ENCODE assay signal across 8 mouse cellular contexts in genomic region chr13:21169121-21169656, GRCm38 (mm10). TPM values are rescaled to one million over a fixed set of nuclear protein-coding genes. Genes with fewer than 3 reads are reported as not detected.
DNase-seq lines count a peak whose midpoint lies in the region; ATAC-seq and TF ChIP-seq lines count a peak whose summit lies in the region.

No protein-coding gene starts in this region.

- TF ChIP-seq CTCF in liver, embryonic 14.5 days (IDR thresholded peaks at IDR 0.05; ENCODE audit: low read depth) = no peak

- no peak for ATAC-seq in heart, embryonic 14.5 days (ENCODE audit: insufficient number of reproducible peaks, insufficient read depth, low FRiP score, low read depth)
- no peak for ATAC-seq in liver, embryonic 14.5 days (ENCODE audit: insufficient read depth)

- H3K27ac ChIP-seq in heart, embryonic 14.5 days (replicated peaks in 1 of 2; ENCODE audit: control insufficient read depth in 1 of 2, insufficient read depth in 1 of 2, low read depth in 2 of 2, low read length in 2 of 2) = 0 out of 4 replicates have a peak overlapping the region, but pooled peaks of 1 of the 2 experiments have one; percentile 56
- peak overlapping the region; percentile 83 for H3K27ac ChIP-seq in liver, embryonic 14.5 days

- peak overlapping the region; percentile 95 for H3K4me2 ChIP-seq in heart, embryonic 14.5 days (ENCODE audit: low read length)
- peak overlapping the region; percentile 99 for H3K4me2 ChIP-seq in liver, embryonic 14.5 days (ENCODE audit: low read depth)

- H3K4me3 ChIP-seq in heart, embryonic 14.5 days (ENCODE audit: control insufficient read depth in 1 of 2, insufficient read depth in 1 of 2, low read depth in 1 of 2, low read length in 2 of 2) = peak overlapping the region; percentile 57 to 64; a peak in 3 of 4 replicates
- peak overlapping the region; percentile 77 to 98 for H3K4me3 ChIP-seq in liver, embryonic 14.5 days (ENCODE audit: insufficient read depth in 1 of 2, low read depth in 2 of 2, low read length in 2 of 2)

- H3K4me1 ChIP-seq in heart, embryonic 14.5 days (ENCODE audit: control insufficient read depth in 2 of 2, insufficient read depth in 2 of 2, low read length in 2 of 2) = peaks cover 3 to 15% of the 10 kb centered on the region in 2 experiments; a peak in 1 of 4 replicates
- H3K4me1 ChIP-seq in liver, embryonic 14.5 days (replicated peaks; ENCODE audit: control insufficient read depth in 2 of 2, insufficient read depth in 2 of 2, low read length in 1 of 2) = peaks cover 8 to 19% of the 10 kb centered on the region in 2 experiments

- H3K27me3 ChIP-seq in heart, embryonic 14.5 days (ENCODE audit: control insufficient read depth, insufficient read depth, low read length) = no peaks in the 10 kb centered on the region
- no peaks in the 10 kb centered on the region; the same call in 1 of the 2 replicates for H3K27me3 ChIP-seq in liver, embryonic 14.5 days (ENCODE audit: control insufficient read depth, insufficient read depth, low read length)

- peak overlapping the region; percentile 52 for H3K9ac ChIP-seq in heart, embryonic 14.5 days (ENCODE audit: low read length)
- H3K9ac ChIP-seq in liver, embryonic 14.5 days (replicated peaks) = peak overlapping the region; percentile 81

- peak; percentile 14 for DNase-seq in kidney, adult 18-20 months
- DNase-seq in kidney, adult 11 months = no peak
- peak; percentile 35 for DNase-seq in R1 (ENCODE audit: low read depth, low spot score)
- no peak for DNase-seq in liver, embryonic 14.5 days (ENCODE audit: low read depth in 3 of 3, low spot score in 3 of 3)
- DNase-seq in retina, postnatal 1 day = no peak
- no peak for DNase-seq in right cerebral cortex, postnatal 14 days
- DNase-seq in gastrocnemius, postnatal 4 days (ENCODE audit: low spot score in 2 of 2) = no peak

- WGBS in heart, embryonic 14.5 days = 2% methylated on average over 14 of the region's 14 CpGs
- WGBS in liver, embryonic 14.5 days (ENCODE audit: insufficient replicate concordance) = under 1% methylated on average over 14 of the region's 14 CpGs

- TF ChIP-seq EP300 in liver, embryonic 14.5 days (IDR thresholded peaks at IDR 0.05; ENCODE audit: low read depth) = no peak

- H3K36me3 ChIP-seq in heart, embryonic 14.5 days (ENCODE audit: control insufficient read depth, insufficient read depth, low read length) = no peaks in the 10 kb centered on the region
- H3K36me3 ChIP-seq in liver, embryonic 14.5 days (replicated peaks; ENCODE audit: control insufficient read depth, insufficient read depth, low read depth) = no peaks in the 10 kb centered on the region

- H3K9me3 ChIP-seq in heart, embryonic 14.5 days (ENCODE audit: control insufficient read depth, low read length) = no peaks in the 10 kb centered on the region
- no peaks in the 10 kb centered on the region for H3K9me3 ChIP-seq in liver, embryonic 14.5 days (ENCODE audit: control insufficient read depth, low read length)

RNA-seq across cellular contexts. Expression of gene Trim27, which starts 10.1 kb away (rescaled TPM):
- polyA plus RNA-seq in heart, embryonic 14.5 days (2014; fragmentation: Nextera tagmentation; extraction: Ambion mirVana) = 71.9 and 80.1 TPM in 2 replicates
- 28.0 and 36.9 TPM in 2 replicates for polyA plus RNA-seq in liver, embryonic 14.5 days (2012; rRNA removed)
- polyA plus RNA-seq in liver, embryonic 14.5 days (2014; fragmentation: Nextera tagmentation; extraction: Ambion mirVana) = 50.9 and 56.1 TPM in 2 replicates
- total RNA-seq in gastrocnemius, postnatal 4 days (2021) = 10 to 100 TPM; 46.7 to 48.8 TPM

RNA-seq across cellular contexts. Expression of gene Olfr1368, which starts 23.5 kb away (rescaled TPM):
- polyA plus RNA-seq in heart, embryonic 14.5 days (2014; fragmentation: Nextera tagmentation; extraction: Ambion mirVana) = not detected in 2 replicates
- not detected in 2 replicates for polyA plus RNA-seq in liver, embryonic 14.5 days (2012; rRNA removed)
- not detected in 2 replicates for polyA plus RNA-seq in liver, embryonic 14.5 days (2014; fragmentation: Nextera tagmentation; extraction: Ambion mirVana)
- not detected for total RNA-seq in gastrocnemius, postnatal 4 days (2021)

RNA-seq across cellular contexts. Expression of gene Olfr263, which starts 39.8 kb away (rescaled TPM):
- not detected in 2 replicates for polyA plus RNA-seq in heart, embryonic 14.5 days (2014; fragmentation: Nextera tagmentation; extraction: Ambion mirVana)
- polyA plus RNA-seq in liver, embryonic 14.5 days (2012; rRNA removed) = not detected in 2 replicates
- not detected in 2 replicates for polyA plus RNA-seq in liver, embryonic 14.5 days (2014; fragmentation: Nextera tagmentation; extraction: Ambion mirVana)
- not detected for total RNA-seq in gastrocnemius, postnatal 4 days (2021)

RNA-seq across cellular contexts. Expression of gene Olfr1369-ps1, which starts 57.9 kb away (rescaled TPM):
- polyA plus RNA-seq in heart, embryonic 14.5 days (2014; fragmentation: Nextera tagmentation; extraction: Ambion mirVana) = not detected in 2 replicates
- not detected in 2 replicates for polyA plus RNA-seq in liver, embryonic 14.5 days (2012; rRNA removed)
- polyA plus RNA-seq in liver, embryonic 14.5 days (2014; fragmentation: Nextera tagmentation; extraction: Ambion mirVana) = 0.03 TPM in 1 of 2 replicates, not detected in the other
- not detected for total RNA-seq in gastrocnemius, postnatal 4 days (2021)

Comparison
In these comparisons a context has a peak if more than half of its experiments do, and no peak if none do; other contexts are left out.
1. DNase-seq: peak in kidney, adult 18-20 months (single experiment) and R1 (single experiment); none in kidney, adult 11 months (single experiment), liver, embryonic 14.5 days (0 of 3), retina, postnatal 1 day (single experiment), right cerebral cortex, postnatal 14 days (single experiment) and gastrocnemius, postnatal 4 days (0 of 2).